8 mouse cellular contexts compared by ENCODE assay signal in the genomic region with DNA sequence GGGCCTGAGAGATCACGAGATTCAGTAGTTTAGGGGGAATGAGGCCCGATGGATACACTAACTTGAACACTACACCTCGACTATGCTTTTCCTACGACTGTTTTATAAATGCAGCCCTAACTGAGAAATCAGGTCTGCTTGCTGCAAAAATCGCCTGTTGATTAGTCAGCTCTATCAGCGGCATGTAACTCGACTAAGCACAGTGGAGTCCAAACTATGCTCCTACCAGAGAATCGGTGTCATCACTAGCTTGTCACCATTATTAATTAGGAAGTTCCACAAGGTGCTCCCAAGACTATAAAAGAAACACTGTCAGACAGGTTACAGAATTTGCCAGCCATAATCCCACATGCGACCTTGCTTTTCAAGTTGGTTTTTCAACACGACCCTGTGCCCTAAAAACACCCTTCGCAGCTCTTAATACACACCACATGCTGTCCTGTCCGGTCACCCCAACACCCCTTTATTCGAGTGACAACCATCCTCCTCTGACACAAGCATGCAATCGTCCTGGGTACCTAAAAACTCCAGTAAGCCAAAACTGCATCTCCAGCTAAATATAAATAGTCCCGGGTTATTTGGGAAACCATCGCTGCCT. TPM values are rescaled to one million over a fixed set of nuclear protein-coding genes. Genes with fewer than 3 reads are reported as not detected.
A peak's percentile ranks its signal among the peaks of the same experiment; 100 is the strongest.
DNase-seq lines count a peak whose midpoint lies in the region; ATAC-seq lines count a peak whose summit lies in the region.

No protein-coding gene starts in this region.

- H3K4me3 ChIP-seq in forebrain, embryonic 14.5 days (ENCODE audit: low read depth, low read length) = peak overlapping the region; percentile 68
- peak overlapping the region; percentile 67 for H3K4me3 ChIP-seq in liver, embryonic 15.5 days (replicated peaks)

- no peak overlapping the region for H3K27ac ChIP-seq in forebrain, embryonic 14.5 days (ENCODE audit: low read depth, low read length)
- H3K27ac ChIP-seq in liver, embryonic 15.5 days (replicated peaks) = no peak overlapping the region

- no peaks in the 10 kb centered on the region for H3K36me3 ChIP-seq in forebrain, embryonic 14.5 days (ENCODE audit: control insufficient read depth, insufficient read depth, low read length)
- H3K36me3 ChIP-seq in liver, embryonic 15.5 days (replicated peaks) = no peaks in the 10 kb centered on the region

- ATAC-seq in forebrain, embryonic 14.5 days = no peak
- ATAC-seq in liver, embryonic 15.5 days (ENCODE audit: insufficient read depth) = no peak
- ATAC-seq in monocyte, adult 5-6 weeks (replicated peaks; ENCODE audit: insufficient number of reproducible peaks, low FRiP score, low TSS enrichment, poor library complexity, severe bottlenecking) = no peak

- peak overlapping the region; percentile 82 for H3K9ac ChIP-seq in forebrain, embryonic 14.5 days (ENCODE audit: low read length)
- peak overlapping the region; percentile 56; the same call in 1 of the 2 replicates for H3K9ac ChIP-seq in liver, embryonic 15.5 days

- 34% methylated on average over 16 of the region's 16 CpGs for WGBS in forebrain, embryonic 14.5 days
- WGBS in liver, embryonic 15.5 days (ENCODE audit: insufficient replicate concordance) = 20% methylated on average over 16 of the region's 16 CpGs

- H3K9me3 ChIP-seq in forebrain, embryonic 14.5 days (replicated peaks; ENCODE audit: control insufficient read depth, low read length) = no peaks in the 10 kb centered on the region
- no peaks in the 10 kb centered on the region for H3K9me3 ChIP-seq in liver, embryonic 15.5 days (replicated peaks)

- H3K27me3 ChIP-seq in forebrain, embryonic 14.5 days (replicated peaks; ENCODE audit: control insufficient read depth, insufficient read depth, low read length) = no peaks in the 10 kb centered on the region
- peaks cover 20% of the 10 kb centered on the region for H3K27me3 ChIP-seq in liver, embryonic 15.5 days

- H3K4me2 ChIP-seq in forebrain, embryonic 14.5 days (ENCODE audit: low read length) = peak overlapping the region; percentile 77
- H3K4me2 ChIP-seq in liver, embryonic 15.5 days = peak overlapping the region; percentile 77

- H3K4me1 ChIP-seq in forebrain, embryonic 14.5 days (ENCODE audit: control insufficient read depth, insufficient read depth, low read length) = no peaks in the 10 kb centered on the region; the same call in 1 of the 2 replicates
- peaks cover 31% of the 10 kb centered on the region for H3K4me1 ChIP-seq in liver, embryonic 15.5 days (replicated peaks)

- peak; percentile 40 for DNase-seq in adrenal gland, adult 2 months
- no peak for DNase-seq in adrenal gland, adult 18-20 months (ENCODE audit: low spot score in 2 of 2)
- DNase-seq in 3T3-L1 (ENCODE audit: low read depth, low spot score) = peak; percentile 58
- no peak for DNase-seq in forebrain, embryonic 14.5 days (ENCODE audit: low spot score)
- DNase-seq in ovary, postnatal 14 days (ENCODE audit: low spot score) = no peak
- no peak for DNase-seq in thymus, postnatal 4 days

RNA-seq across cellular contexts. Expression of a gene that starts 0.7 kb away (rescaled TPM):
- 10 to 100 TPM; 13.3 to 13.9 TPM for total RNA-seq in adrenal gland, adult 2 months (2021)
- polyA plus RNA-seq in adrenal gland, adult 2 months (2012; rRNA removed) = 10.8 and 11.3 TPM in 2 replicates
- 10 to 100 TPM; 12.1 to 13.5 TPM for total RNA-seq in adrenal gland, adult 18-20 months (2021)
- 7.2 and 7.6 TPM in 2 replicates for polyA plus RNA-seq in forebrain, embryonic 14.5 days (2014; fragmentation: Nextera tagmentation; extraction: Ambion mirVana)
- polyA plus RNA-seq in liver, embryonic 15.5 days (2015; fragmentation: Nextera tagmentation; extraction: Ambion mirVana) = 2.5 and 2.7 TPM in 2 replicates
- total RNA-seq in monocyte, adult 5-6 weeks (2017) = 8.7 to 12.2 TPM (median 9.3 TPM) in 3 replicates

RNA-seq across cellular contexts. Expression of a gene that starts 47.1 kb away (rescaled TPM):
- under 1 TPM; 0.14 to 0.66 TPM for total RNA-seq in adrenal gland, adult 2 months (2021)
- not detected in 2 replicates for polyA plus RNA-seq in adrenal gland, adult 2 months (2012; rRNA removed)
- total RNA-seq in adrenal gland, adult 18-20 months (2021) = not detected
- polyA plus RNA-seq in forebrain, embryonic 14.5 days (2014; fragmentation: Nextera tagmentation; extraction: Ambion mirVana) = 0.24 and 0.38 TPM in 2 replicates
- polyA plus RNA-seq in liver, embryonic 15.5 days (2015; fragmentation: Nextera tagmentation; extraction: Ambion mirVana) = 81.5 and 93.1 TPM in 2 replicates
- total RNA-seq in monocyte, adult 5-6 weeks (2017) = 1.2 TPM in 1 of 3 replicates, not detected in the others

Comparison
In these comparisons a context has a peak if more than half of its experiments do, and no peak if none do; other contexts are left out.
1. DNase-seq: peak in adrenal gland, adult 2 months (single experiment) and 3T3-L1 (single experiment); none in adrenal gland, adult 18-20 months (0 of 2), forebrain, embryonic 14.5 days (single experiment), ovary, postnatal 14 days (single experiment) and thymus, postnatal 4 days (single experiment).